Mouse (Mus musculus): Measurements from ENCODE around the gene Rasa2. TPM values are rescaled to one million over a fixed set of nuclear protein-coding genes. Genes with fewer than 3 reads are reported as not detected.

The Rasa2 gene
- polyA plus RNA-seq, 1 experiment: 1.5 TPM

- Histone ChIP-seq H3ac (ENCODE audit: control insufficient read depth, insufficient read length, low read depth) (no peak overlapping the region), H3K4me3 (ENCODE audit: insufficient read depth, poor library complexity, severe bottlenecking) (no peak overlapping the region), H3K36me3 (ENCODE audit: control insufficient read depth, insufficient read depth) (no peaks in the 10 kb centered on the region), H3K79me2 (ENCODE audit: control insufficient read depth, insufficient read depth) (no peaks in the 10 kb centered on the region), H3K79me3 (ENCODE audit: low read depth) (no peaks in the 10 kb centered on the region), H3K27me3 (ENCODE audit: control insufficient read depth, insufficient read depth, insufficient read length) (no peaks in the 10 kb centered on the region)
- no peak for TF ChIP-seq CEBPB (IDR thresholded peaks at IDR 0.05; ENCODE audit: low read depth)
- TF ChIP-seq FOSL1 (IDR thresholded peaks at IDR 0.05; ENCODE audit: insufficient read depth, low read length, poor library complexity, severe bottlenecking): no peak
- TF ChIP-seq CTCF (IDR thresholded peaks at IDR 0.05; ENCODE audit: control insufficient read depth, insufficient read depth, insufficient read length): no peak
- no peak for TF ChIP-seq MYOD1 (IDR thresholded peaks at IDR 0.05; ENCODE audit: control insufficient read depth, insufficient read length, low read depth)
- TF ChIP-seq USF1 (IDR thresholded peaks at IDR 0.05; ENCODE audit: low read depth): no peak
- TF ChIP-seq MAX (IDR thresholded peaks at IDR 0.05): no peak
- TF ChIP-seq MYOG (IDR thresholded peaks at IDR 0.05; ENCODE audit: control insufficient read depth, extremely low read depth, insufficient read length): no peak
These were observed 130.2 kb downstream of the Rasa2 start for GRCm38 (mm10) chr9:96501217-96501616.

GRCm38 (mm10) chr9:96493212-96493611 is 138.2 kb downstream of the Rasa2 start:
- TF ChIP-seq FOSL1 (IDR thresholded peaks at IDR 0.05; ENCODE audit: insufficient read depth, low read length, poor library complexity, severe bottlenecking) (no peak), USF1 (IDR thresholded peaks at IDR 0.05; ENCODE audit: low read depth) (no peak), CEBPB (IDR thresholded peaks at IDR 0.05; ENCODE audit: low read depth) (no peak), MAX (IDR thresholded peaks at IDR 0.05) (no peak), MYOD1 (IDR thresholded peaks at IDR 0.05; ENCODE audit: control insufficient read depth, insufficient read length, low read depth) (no peak), CTCF (IDR thresholded peaks at IDR 0.05; ENCODE audit: control insufficient read depth, insufficient read depth, insufficient read length) (no peak), MYOG (IDR thresholded peaks at IDR 0.05; ENCODE audit: control insufficient read depth, extremely low read depth, insufficient read length) (no peak)
- no peaks in the 10 kb centered on the region for H3K79me2 ChIP-seq (ENCODE audit: control insufficient read depth, insufficient read depth)
- H3K27me3 ChIP-seq (ENCODE audit: control insufficient read depth, insufficient read depth, insufficient read length): no peaks in the 10 kb centered on the region
- no peak overlapping the region for H3ac ChIP-seq (ENCODE audit: control insufficient read depth, insufficient read length, low read depth)
- no peak overlapping the region for H3K4me3 ChIP-seq (ENCODE audit: insufficient read depth, poor library complexity, severe bottlenecking)
- no peaks in the 10 kb centered on the region for H3K36me3 ChIP-seq (ENCODE audit: control insufficient read depth, insufficient read depth)
- H3K79me3 ChIP-seq (ENCODE audit: low read depth): no peaks in the 10 kb centered on the region

GRCm38 (mm10) chr9:96491810-96492209 is 139.6 kb downstream of the Rasa2 start:
- Histone ChIP-seq H3K79me3 (ENCODE audit: low read depth) (no peaks in the 10 kb centered on the region), H3ac (ENCODE audit: control insufficient read depth, insufficient read length, low read depth) (no peak overlapping the region), H3K79me2 (ENCODE audit: control insufficient read depth, insufficient read depth) (no peaks in the 10 kb centered on the region), H3K36me3 (ENCODE audit: control insufficient read depth, insufficient read depth) (no peaks in the 10 kb centered on the region), H3K4me3 (ENCODE audit: insufficient read depth, poor library complexity, severe bottlenecking) (no peak overlapping the region), H3K27me3 (ENCODE audit: control insufficient read depth, insufficient read depth, insufficient read length) (no peaks in the 10 kb centered on the region)
- TF ChIP-seq CTCF (IDR thresholded peaks at IDR 0.05; ENCODE audit: control insufficient read depth, insufficient read depth, insufficient read length): no peak
- TF ChIP-seq MAX (IDR thresholded peaks at IDR 0.05): no peak
- no peak for TF ChIP-seq CEBPB (IDR thresholded peaks at IDR 0.05; ENCODE audit: low read depth)
- TF ChIP-seq MYOG (IDR thresholded peaks at IDR 0.05; ENCODE audit: control insufficient read depth, extremely low read depth, insufficient read length): no peak
- no peak for TF ChIP-seq USF1 (IDR thresholded peaks at IDR 0.05; ENCODE audit: low read depth)
- TF ChIP-seq MYOD1 (IDR thresholded peaks at IDR 0.05; ENCODE audit: control insufficient read depth, insufficient read length, low read depth): no peak
- no peak for TF ChIP-seq FOSL1 (IDR thresholded peaks at IDR 0.05; ENCODE audit: insufficient read depth, low read length, poor library complexity, severe bottlenecking)

Other genes with a start within 250 kb of the Rasa2 start
- 121 TPM for gene Rnf7, start 152.9 kb downstream of the Rasa2 start, polyA plus RNA-seq (2012; fragmentation: generic; extraction: Trizol)
- gene Gm28729, start 106.4 kb downstream of the Rasa2 start, polyA plus RNA-seq (2012; fragmentation: generic; extraction: Trizol): not detected
- 10.0 TPM for gene Zbtb38, start 121.2 kb upstream of the Rasa2 start, polyA plus RNA-seq (2012; fragmentation: generic; extraction: Trizol)

Data from C2C12 (cell line).